Mouse (Mus musculus) neural tube, embryonic 13.5 days (tissue): ENCODE results near the gene Nans. TPM values are rescaled to one million over a fixed set of nuclear protein-coding genes. Genes with fewer than 3 reads are reported as not detected.

Experiments used
- ATAC-seq: fragments of 200-750 bp; cut with Nextera tagmentation; 2 replicates; pipeline ENCODE4 v1.8.0; 2017; ENCODE audit warnings: low read depth, mild to moderate bottlenecking, moderate TSS enrichment, moderate library complexity
- H3K27ac ChIP-seq: fragments of 300-500 bp; sonication (generic); replicated peaks from 2 replicates; pipeline ENCODE4 v1.5.1; 2015; ENCODE audit warnings: moderate library complexity, mild to moderate bottlenecking, inconsistent platforms
- H3K27me3 ChIP-seq: fragments of 300-500 bp; sonication (generic); 2 replicates; pipeline ENCODE4 v1.6.1; 2015; ENCODE audit warnings: mild to moderate bottlenecking, inconsistent platforms
- H3K36me3 ChIP-seq: fragments of 300-500 bp; sonication (generic); 2 replicates; pipeline ENCODE4 v1.6.1; 2015; ENCODE audit warnings: mild to moderate bottlenecking, inconsistent platforms
- H3K4me1 ChIP-seq: fragments of 300-500 bp; sonication (generic); replicated peaks from 2 replicates; pipeline ENCODE4 v1.6.1; 2015; ENCODE audit warnings: inconsistent platforms
- H3K4me2 ChIP-seq: fragments of 300-500 bp; sonication (generic); 2 replicates; pipeline ENCODE4 v1.6.1; 2015; ENCODE audit warnings: inconsistent platforms, mild to moderate bottlenecking, moderate library complexity
- H3K4me3 ChIP-seq: fragments of 300-500 bp; sonication (generic); 2 replicates; pipeline ENCODE4 v1.5.1; 2015; ENCODE audit warnings: mild to moderate bottlenecking, inconsistent platforms
- H3K9ac ChIP-seq: fragments of 300-500 bp; sonication (generic); 2 replicates; pipeline ENCODE4 v1.6.1; 2015; ENCODE audit warnings: moderate library complexity, mild to moderate bottlenecking, inconsistent platforms
- H3K9me3 ChIP-seq: fragments of 300-500 bp; sonication (generic); 2 replicates; pipeline ENCODE4 v1.6.1; 2016; ENCODE audit warnings: inconsistent platforms
- WGBS: fragments of 180-500 bp; shearing (Covaris S2); methylation state at CpG from one replicate; pipeline ENCODE4 v1.1.7; 2015; 5-methylcytosine and 5-hydroxymethylcytosine counted together
- polyA plus RNA-seq: library from polyadenylated mRNA; unstranded; fragments of >200 nt; fragmentation: Nextera tagmentation; extraction: Ambion mirVana; gene quantifications from 2 replicates; pipeline ENCODE4 v1.2.1, GENCODE M21; 2015

Nans gene
- polyA plus RNA-seq, 1 experiment from 2014 or later = 72.2 TPM

DNA sequence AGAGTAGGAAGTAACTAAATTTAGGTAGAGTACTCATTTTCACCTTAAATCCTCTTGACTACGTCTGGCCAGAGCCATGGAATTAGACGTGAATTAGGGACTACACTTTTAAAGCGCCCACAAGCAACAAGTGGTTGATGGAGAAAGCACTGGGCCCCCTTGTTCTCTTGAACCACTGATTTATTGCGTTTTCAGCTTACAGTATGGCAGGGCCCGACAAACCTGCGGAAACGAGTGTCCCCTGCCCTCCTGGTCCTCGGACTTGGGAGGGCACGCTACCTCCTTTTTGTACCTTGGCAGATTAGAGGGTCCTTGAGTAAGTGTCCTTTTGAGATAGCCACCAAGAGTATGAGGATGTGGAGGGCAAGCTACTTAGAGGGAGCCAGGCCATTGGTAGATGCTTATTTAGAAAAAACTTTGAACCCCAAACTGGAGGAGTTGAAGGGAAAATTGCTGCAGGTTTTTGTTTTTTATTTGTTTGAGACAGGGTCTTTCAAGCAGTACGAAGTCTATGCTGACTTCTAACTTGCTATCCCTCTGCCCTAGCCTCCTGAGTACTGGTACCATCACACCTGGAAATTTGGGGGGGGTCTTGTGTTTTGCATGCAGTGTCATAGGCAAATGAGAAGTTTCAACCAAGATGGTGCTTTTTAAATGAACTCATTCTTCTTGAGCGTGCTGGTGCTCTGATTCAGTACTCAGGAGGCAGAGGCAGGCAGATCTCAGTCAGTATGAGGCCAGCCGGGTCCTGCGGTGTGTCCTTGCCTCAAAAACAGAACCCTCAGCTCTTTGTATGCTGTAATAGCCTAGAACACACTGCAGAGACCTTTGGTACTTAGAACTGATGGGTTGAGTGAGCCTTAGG lies 36.0 kb upstream of the Nans start:
- Histone ChIP-seq H3K27me3 (no peaks in the 10 kb centered on the region), H3K4me3 (peak overlapping the region; percentile 82), H3K4me1 (peaks cover 47% of the 10 kb centered on the region), H3K27ac (peak overlapping the region; percentile 97; the same call in 1 of the 2 replicates), H3K9me3 (no peaks in the 10 kb centered on the region), H3K36me3 (no peaks in the 10 kb centered on the region), H3K4me2 (peak overlapping the region; percentile 81), H3K9ac (peak overlapping the region; percentile 98)
- no peak for ATAC-seq
- 31% methylated on average over 13 of the region's 13 CpGs for WGBS

DNA sequence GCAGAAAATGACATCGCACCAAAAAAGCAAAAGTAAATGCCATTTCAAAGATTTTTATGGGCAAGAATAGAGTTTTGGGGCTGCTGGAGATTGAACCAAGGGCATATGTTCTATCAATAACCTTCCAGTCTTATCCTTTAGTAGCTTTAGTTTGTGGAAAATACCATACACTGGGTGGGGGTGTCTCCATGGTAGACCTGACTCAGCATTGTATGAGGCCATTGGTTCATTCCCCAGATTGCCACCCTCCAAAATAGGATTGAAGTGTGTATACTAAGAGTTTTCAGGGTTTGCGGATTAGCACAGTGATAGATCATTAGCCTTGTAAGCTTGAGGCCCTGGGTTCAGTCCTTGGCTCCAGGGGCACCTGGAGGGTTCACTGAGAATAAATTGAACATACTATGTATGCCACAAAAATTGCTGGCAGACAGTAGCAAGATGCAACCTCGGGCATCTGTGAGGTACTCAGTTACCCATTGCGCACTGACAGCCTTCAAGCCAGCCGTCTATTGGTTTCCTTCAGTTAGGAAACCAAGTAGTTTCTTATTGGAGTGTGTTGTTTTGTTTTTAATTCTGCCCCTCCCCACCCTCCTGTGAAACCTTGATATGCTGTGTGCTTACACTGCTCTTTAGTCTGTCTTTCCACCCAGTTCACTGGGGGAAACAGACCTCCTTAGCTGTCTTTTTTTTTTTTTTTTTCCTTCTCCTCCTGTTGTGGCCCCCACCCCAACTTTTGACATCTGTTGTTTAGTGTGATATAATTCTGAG lies 34.8 kb upstream of the Nans start:
- 81% methylated on average over 5 of the region's 5 CpGs for WGBS
- Histone ChIP-seq H3K9ac (peak overlapping the region; percentile 41; the same call in 1 of the 2 replicates), H3K4me2 (no peak overlapping the region), H3K36me3 (no peaks in the 10 kb centered on the region), H3K27ac (no peak overlapping the region), H3K4me3 (no peak overlapping the region), H3K9me3 (no peaks in the 10 kb centered on the region), H3K27me3 (no peaks in the 10 kb centered on the region), H3K4me1 (peaks cover 38% of the 10 kb centered on the region)
- ATAC-seq = no peak

DNA sequence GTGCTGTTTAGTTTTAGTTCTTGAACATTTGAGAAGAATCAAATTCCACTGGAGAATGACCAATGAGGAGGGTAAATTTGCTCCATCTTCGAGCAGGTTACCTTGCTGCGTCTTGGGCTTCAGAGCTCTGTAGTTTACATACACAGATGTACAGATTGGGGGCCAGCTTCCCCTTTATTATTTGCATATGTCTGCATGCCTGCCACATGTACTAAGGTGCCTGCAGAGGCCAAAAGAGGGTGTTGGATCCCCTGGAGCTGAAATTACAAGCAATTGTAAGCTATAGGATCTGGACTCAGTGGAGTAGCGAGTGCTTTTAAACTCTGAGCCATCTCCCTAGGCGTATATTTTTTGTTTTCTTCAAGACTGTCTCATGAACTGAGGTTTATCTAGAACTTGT lies 32.3 kb upstream of the Nans start:
- no peak overlapping the region for H3K4me2 ChIP-seq
- ATAC-seq = no peak
- no peak overlapping the region for H3K27ac ChIP-seq
- 92% methylated on average over 4 of the region's 4 CpGs for WGBS
- no peaks in the 10 kb centered on the region for H3K27me3 ChIP-seq
- peaks cover 32% of the 10 kb centered on the region for H3K4me1 ChIP-seq
- H3K9ac ChIP-seq = no peak overlapping the region
- H3K4me3 ChIP-seq = no peak overlapping the region
- H3K9me3 ChIP-seq = no peaks in the 10 kb centered on the region
- H3K36me3 ChIP-seq = peaks cover 16% of the 10 kb centered on the region; the same call in 1 of the 2 replicates

DNA sequence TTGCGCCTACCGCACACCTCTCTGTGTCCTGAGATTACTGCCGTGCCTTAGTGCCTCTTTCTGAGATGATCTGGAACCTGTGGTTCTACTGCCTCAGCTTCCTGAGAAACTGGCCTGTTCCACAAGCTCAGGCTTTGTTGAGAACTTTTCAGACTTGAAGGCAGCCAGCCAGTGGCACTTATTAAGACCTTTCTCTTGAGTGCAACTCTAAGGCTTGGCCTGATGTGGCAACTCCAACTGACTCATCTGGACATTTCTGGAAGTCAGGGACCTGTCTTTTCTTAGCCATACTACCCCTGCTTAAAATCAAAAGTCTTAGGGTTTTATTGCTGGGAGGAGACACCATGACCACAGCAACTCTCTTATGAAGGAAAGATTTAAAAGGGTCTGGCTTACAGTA lies 31.9 kb upstream of the Nans start:
- no peak overlapping the region for H3K4me2 ChIP-seq
- no peaks in the 10 kb centered on the region for H3K27me3 ChIP-seq
- no peak overlapping the region for H3K9ac ChIP-seq
- no peak overlapping the region for H3K4me3 ChIP-seq
- 97% methylated on average over 3 of the region's 3 CpGs for WGBS
- no peaks in the 10 kb centered on the region for H3K9me3 ChIP-seq
- no peak for ATAC-seq
- H3K4me1 ChIP-seq = peaks cover 32% of the 10 kb centered on the region
- no peak overlapping the region for H3K27ac ChIP-seq
- H3K36me3 ChIP-seq = peaks cover 17% of the 10 kb centered on the region; the same call in 1 of the 2 replicates

DNA sequence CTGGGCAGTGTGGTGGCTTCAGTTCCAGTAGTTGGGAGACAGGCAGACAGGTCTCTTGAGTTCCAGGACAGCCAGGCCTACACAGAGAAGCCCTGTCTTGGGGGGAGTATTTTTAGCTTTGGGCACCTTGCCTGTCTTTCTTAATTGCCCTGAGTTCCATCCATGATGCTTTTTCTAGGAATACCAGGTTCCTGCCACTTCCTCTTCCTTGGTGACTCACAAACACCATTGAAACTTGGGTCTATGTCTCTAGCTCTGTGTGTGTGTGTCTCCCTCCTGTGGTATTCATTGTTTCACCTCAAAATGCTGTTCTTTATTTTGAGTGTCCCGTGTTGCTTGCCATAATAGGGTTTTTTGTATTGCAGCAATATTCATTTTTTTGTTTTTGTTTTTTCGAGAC lies 30.6 kb upstream of the Nans start:
- no peaks in the 10 kb centered on the region for H3K9me3 ChIP-seq
- H3K36me3 ChIP-seq = peaks cover 22% of the 10 kb centered on the region
- peaks cover 20% of the 10 kb centered on the region for H3K4me1 ChIP-seq
- H3K9ac ChIP-seq = no peak overlapping the region
- no peak overlapping the region for H3K4me2 ChIP-seq
- WGBS = 93% methylated on average over 2 of the region's 2 CpGs
- no peak overlapping the region for H3K27ac ChIP-seq
- ATAC-seq = no peak
- no peaks in the 10 kb centered on the region for H3K27me3 ChIP-seq
- no peak overlapping the region for H3K4me3 ChIP-seq

DNA sequence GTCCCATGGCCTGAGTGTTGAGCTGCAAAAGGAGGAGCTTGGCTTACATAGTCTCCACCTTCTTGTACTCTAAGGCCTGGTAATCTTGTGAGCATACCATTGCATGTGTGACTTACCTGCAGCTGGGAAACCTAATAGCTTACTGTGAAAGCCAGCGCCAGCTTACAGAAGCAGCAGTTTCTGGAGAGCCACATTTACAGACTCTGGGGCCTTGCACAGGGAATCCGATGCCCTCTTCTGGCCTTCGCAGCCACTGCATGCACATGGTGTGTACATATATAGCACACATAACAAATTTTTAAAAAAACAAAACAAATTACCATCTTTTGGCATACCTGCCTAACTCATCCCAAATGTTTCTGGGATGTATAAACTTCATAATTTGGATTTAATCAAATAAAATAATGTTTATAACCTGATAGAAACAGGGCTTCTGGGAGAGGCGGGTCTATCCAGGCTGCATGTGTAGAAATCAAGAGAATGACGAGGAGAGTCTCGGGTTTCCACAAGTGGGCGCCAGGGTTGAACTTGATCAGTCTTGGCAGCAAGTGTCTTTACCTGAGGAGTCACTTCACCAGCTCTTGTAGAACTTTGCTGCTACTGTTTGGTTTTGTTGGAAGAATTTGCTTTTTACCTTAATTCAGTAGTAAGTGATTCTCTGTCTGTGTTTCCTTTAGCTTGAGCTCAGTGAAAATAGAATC lies 25.8 kb upstream of the Nans start:
- Histone ChIP-seq H3K4me2 (no peak overlapping the region), H3K27ac (no peak overlapping the region), H3K9me3 (no peaks in the 10 kb centered on the region), H3K4me1 (no peaks in the 10 kb centered on the region), H3K36me3 (peaks cover 65% of the 10 kb centered on the region), H3K27me3 (no peaks in the 10 kb centered on the region), H3K9ac (no peak overlapping the region), H3K4me3 (no peak overlapping the region)
- no peak for ATAC-seq
- WGBS = 88% methylated on average over 7 of the region's 7 CpGs

DNA sequence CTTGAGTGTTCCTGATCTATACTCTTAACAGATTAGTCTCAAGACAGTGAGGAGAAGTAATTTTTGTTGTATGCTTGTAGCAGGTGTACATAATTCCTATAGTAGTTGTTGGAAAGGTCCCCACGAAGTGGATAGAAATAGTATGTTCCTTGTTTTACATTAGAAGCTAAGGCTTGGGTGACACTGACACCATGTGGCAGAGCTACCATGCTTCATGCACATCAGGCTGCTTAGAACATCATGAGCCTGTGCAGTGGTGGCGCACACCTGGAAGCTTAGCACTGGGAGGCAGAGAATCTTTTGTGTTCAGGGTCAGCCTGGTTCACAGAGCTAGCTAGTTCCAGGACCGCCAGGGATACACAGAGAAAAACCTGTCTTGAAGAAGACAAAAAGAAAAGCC lies 23.3 kb upstream of the Nans start:
- no peaks in the 10 kb centered on the region for H3K4me1 ChIP-seq
- no peak for ATAC-seq
- H3K27me3 ChIP-seq = no peaks in the 10 kb centered on the region
- H3K27ac ChIP-seq = no peak overlapping the region
- H3K4me2 ChIP-seq = no peak overlapping the region
- WGBS = 86% methylated on average over 3 of the region's 3 CpGs
- H3K9me3 ChIP-seq = no peaks in the 10 kb centered on the region
- H3K4me3 ChIP-seq = no peak overlapping the region
- peaks cover 82% of the 10 kb centered on the region for H3K36me3 ChIP-seq
- no peak overlapping the region for H3K9ac ChIP-seq

DNA sequence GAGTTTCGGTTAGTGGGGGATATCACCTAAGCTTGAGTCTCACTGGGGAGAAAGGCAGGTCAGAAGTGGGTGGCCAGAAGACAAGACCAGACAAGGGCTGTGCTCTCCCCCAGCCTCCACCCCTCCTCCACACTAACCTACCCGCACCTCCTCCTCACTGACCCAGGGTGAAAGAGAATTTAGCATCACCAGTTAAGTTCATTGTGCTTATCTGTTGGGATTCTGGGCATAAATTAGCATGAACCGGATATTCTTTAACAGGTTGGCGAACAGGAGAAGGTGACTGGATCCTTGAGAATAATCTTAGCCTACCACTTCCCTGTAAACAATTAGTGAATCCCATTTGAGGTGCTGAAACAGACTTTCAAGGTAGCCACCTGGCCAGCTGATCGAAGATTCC lies 13.9 kb upstream of the Nans start:
- Histone ChIP-seq H3K9me3 (no peaks in the 10 kb centered on the region), H3K4me3 (no peak overlapping the region), H3K4me1 (no peaks in the 10 kb centered on the region), H3K27ac (no peak overlapping the region), H3K9ac (no peak overlapping the region), H3K27me3 (no peaks in the 10 kb centered on the region), H3K36me3 (peaks cover 67% of the 10 kb centered on the region), H3K4me2 (no peak overlapping the region)
- WGBS = 94% methylated on average over 5 of the region's 5 CpGs
- no peak for ATAC-seq

DNA sequence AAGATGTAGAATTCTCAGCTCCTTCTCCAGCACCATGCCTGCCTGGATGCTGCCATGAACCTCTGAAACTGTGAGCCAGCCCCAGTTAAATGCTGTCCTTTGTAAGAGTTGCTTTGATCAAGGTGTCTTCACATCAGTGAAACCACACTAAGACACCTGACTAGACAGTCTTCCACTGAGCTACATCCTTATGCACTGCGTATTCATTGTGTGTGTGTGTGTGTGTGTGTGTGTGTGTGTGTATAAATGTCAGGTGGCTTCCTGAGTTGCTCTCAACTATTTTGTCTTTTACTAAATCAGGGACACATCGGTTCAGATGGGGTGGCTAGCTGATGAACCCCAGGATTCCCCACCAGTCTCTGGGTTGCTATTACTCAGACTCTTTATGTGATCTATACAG lies 10.0 kb upstream of the Nans start:
- Histone ChIP-seq H3K4me3 (no peak overlapping the region), H3K36me3 (peaks cover 33% of the 10 kb centered on the region), H3K9ac (no peak overlapping the region), H3K27ac (no peak overlapping the region), H3K4me1 (no peaks in the 10 kb centered on the region), H3K4me2 (no peak overlapping the region), H3K27me3 (no peaks in the 10 kb centered on the region), H3K9me3 (no peaks in the 10 kb centered on the region)
- WGBS = 97% methylated on average over 2 of the region's 2 CpGs
- no peak for ATAC-seq

DNA sequence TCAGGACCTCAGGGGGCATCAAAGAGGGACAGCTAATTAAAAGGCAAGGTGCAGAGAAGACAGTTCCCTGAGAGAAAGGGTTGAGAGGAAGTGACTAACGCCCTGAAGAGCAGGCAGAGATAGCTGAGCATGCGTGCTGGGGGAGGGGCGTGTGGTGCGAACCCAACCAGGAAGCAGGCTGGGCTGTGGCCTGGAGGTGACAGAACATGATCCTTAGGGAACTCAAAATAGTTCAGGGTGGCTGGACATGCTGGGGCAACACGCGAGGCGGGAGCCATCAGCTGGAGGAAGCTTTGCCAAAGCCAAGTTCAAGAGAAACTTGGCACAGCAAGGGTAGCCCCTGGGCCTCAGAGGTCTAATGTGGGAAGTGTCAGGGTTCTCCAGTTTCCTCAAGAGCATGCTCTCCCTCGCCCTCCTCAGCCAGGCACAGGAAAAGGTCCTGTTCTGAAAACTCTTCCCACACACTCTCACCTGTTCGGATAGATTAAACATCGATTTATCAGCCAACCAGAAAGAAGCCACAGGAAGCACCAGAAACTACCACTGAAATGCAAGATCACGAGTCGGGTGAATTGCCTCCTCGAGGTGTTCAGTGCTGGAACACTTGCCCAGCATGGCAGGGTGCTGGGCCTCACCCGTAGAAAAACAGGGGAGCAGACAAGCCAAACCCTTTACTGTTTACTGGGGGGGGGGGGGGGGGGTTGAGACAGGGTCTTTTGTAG lies 3.2 kb upstream of the Nans start:
- Histone ChIP-seq H3K4me3 (no peak overlapping the region), H3K36me3 (no peaks in the 10 kb centered on the region), H3K9ac (no peak overlapping the region), H3K27me3 (no peaks in the 10 kb centered on the region), H3K9me3 (no peaks in the 10 kb centered on the region), H3K4me2 (no peak overlapping the region), H3K27ac (no peak overlapping the region), H3K4me1 (peaks cover 11% of the 10 kb centered on the region)
- no peak for ATAC-seq
- 61% methylated on average over 14 of the region's 14 CpGs for WGBS

DNA sequence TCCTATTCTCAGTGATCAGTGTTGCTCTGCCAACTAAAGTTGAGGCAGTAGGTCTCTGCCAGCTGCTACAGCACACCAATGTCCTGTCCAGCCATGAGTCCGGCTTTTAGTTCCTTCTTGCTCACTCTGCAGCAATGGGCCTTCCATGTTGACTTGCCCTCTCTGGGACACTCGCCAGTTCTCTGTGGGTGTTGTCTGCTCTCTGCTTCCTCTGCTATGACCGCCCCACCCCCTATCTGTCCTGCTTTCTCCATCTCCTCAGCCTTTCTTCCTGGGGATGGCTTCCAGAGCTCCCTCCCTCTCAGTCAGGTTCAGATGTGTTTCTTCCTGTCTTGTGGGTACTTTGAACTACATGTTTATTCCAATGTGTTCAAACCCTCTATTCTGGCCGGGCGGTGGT lies 1.7 kb upstream of the Nans start:
- H3K9me3 ChIP-seq = no peaks in the 10 kb centered on the region
- no peaks in the 10 kb centered on the region for H3K27me3 ChIP-seq
- no peaks in the 10 kb centered on the region for H3K36me3 ChIP-seq
- 89% methylated on average over 5 of the region's 5 CpGs for WGBS
- no peak overlapping the region for H3K4me2 ChIP-seq
- H3K9ac ChIP-seq = no peak overlapping the region
- no peak for ATAC-seq
- H3K4me3 ChIP-seq = no peak overlapping the region
- peaks cover 15% of the 10 kb centered on the region for H3K4me1 ChIP-seq
- no peak overlapping the region for H3K27ac ChIP-seq
